Mouse (Mus musculus): ENCODE measurements at regions not wholly inside any gene's neighbourhood (a gene's known extent, or its start where the extent isn't known, plus 50 kb on each side); places are given as distances from the start of the nearest gene placed in this dataset.

DNA sequence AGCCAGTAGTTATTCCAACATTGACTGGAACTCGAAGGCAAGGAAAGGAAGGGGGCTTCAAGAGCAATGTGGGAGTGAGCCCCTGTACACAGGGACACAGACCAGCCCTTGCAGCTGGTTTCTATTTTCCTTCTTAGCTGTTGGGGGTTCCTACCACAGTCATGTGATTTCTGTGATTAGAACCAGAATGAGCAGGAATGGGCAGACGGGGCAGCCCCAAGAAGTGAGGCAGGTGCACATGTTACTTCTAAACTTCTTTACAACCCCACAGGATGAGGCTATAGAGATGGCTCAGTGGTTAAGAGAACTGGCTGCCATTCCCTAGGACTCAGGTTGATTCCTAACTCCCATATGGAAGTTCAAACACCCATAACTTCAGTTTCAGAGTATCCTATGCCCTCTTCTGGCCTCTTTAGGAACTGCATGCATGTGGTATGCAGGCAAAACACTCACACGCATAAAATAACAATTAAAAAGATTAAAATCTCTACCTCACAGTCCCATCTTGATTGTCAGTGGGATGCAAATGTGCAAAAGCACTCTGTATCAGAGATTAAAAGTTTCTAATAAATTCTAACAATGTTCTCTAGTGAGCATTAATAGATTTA is 68.0 kb downstream of the Il9r start:
- peak; percentile 53 for TF ChIP-seq CTCF (IDR thresholded peaks at IDR 0.05; ENCODE audit: low read depth)
- TF ChIP-seq EP300 (IDR thresholded peaks at IDR 0.05; ENCODE audit: low read depth) = no peak

Data from heart, postnatal 0 days (tissue).